Mouse (Mus musculus) liver, embryonic 16.5 days (tissue): ENCODE measurements around the gene Cabp4. TPM values are rescaled to one million over a fixed set of nuclear protein-coding genes. Genes with fewer than 3 reads are reported as not detected.
"Not testable (repeated sequence)": the region's sequence is repeated elsewhere in the genome, so short reads cannot be mapped to it uniquely, and the experiment has no call there.

Experiments used
- ATAC-seq: fragments of 200-750 bp; cut with Nextera tagmentation; 2 replicates; pipeline ENCODE4 v1.8.0; 2017; ENCODE audit warnings: low read depth, mild to moderate bottlenecking, moderate number of reproducible peaks, moderate library complexity
- H3K27ac ChIP-seq: fragments of 300-500 bp; sonication (generic); 2 replicates; pipeline ENCODE4 v1.5.1; 2014; ENCODE audit warnings: mild to moderate bottlenecking, low read length
- H3K27me3 ChIP-seq: fragments of 300-500 bp; sonication (generic); 2 replicates; pipeline ENCODE4 v1.6.1; 2014; ENCODE audit warnings: low read depth, low read length, mixed read lengths; ENCODE audit not compliant: control insufficient read depth, insufficient read depth
- H3K36me3 ChIP-seq: fragments of 300-500 bp; sonication (generic); 2 replicates; pipeline ENCODE4 v1.6.1; 2014; ENCODE audit warnings: mild to moderate bottlenecking; ENCODE audit not compliant: control insufficient read depth, insufficient read depth
- H3K4me1 ChIP-seq: fragments of 300-500 bp; sonication (generic); 2 replicates; pipeline ENCODE4 v1.6.1; 2014; ENCODE audit warnings: low read depth, low read length, mixed read lengths; ENCODE audit not compliant: control insufficient read depth
- H3K4me2 ChIP-seq: fragments of 300-500 bp; sonication (generic); 2 replicates; pipeline ENCODE4 v1.6.1; 2014; ENCODE audit warnings: low read depth, low read length, mixed read lengths
- H3K4me3 ChIP-seq: fragments of 300-500 bp; sonication (generic); 2 replicates; pipeline ENCODE4 v1.5.1; 2014; ENCODE audit warnings: low read depth, mild to moderate bottlenecking, low read length
- H3K9ac ChIP-seq: fragments of 300-500 bp; sonication (generic); 2 replicates; pipeline ENCODE4 v1.6.1; 2014; ENCODE audit warnings: low read depth, low read length
- H3K9me3 ChIP-seq: fragments of 300-500 bp; sonication (generic); replicated peaks from 2 replicates; pipeline ENCODE4 v1.6.1; 2016; ENCODE audit warnings: low read length; ENCODE audit not compliant: control insufficient read depth
- WGBS: fragments of 180-500 bp; shearing (Covaris S2); extraction: QIAGEN DNeasy Blood & Tissue Kit; methylation state at CpG from one replicate; pipeline ENCODE4 v1.1.7; 2014; ENCODE audit not compliant: insufficient replicate concordance; 5-methylcytosine and 5-hydroxymethylcytosine counted together
- polyA plus RNA-seq: library from polyadenylated mRNA; unstranded; fragments of >200 nt; fragmentation: Nextera tagmentation; extraction: Ambion mirVana; gene quantifications from 2 replicates; pipeline ENCODE4 v1.2.1, GENCODE M21; 2015

Cabp4 gene
- polyA plus RNA-seq, 1 experiment from 2014 or later, result 0.18 TPM

- Histone ChIP-seq H3K27ac (no peak overlapping the region), H3K4me1 (peaks cover 21% of the 10 kb centered on the region), H3K9ac (no peak overlapping the region), H3K36me3 (no peaks in the 10 kb centered on the region), H3K27me3 (no peaks in the 10 kb centered on the region), H3K4me2 (no peak overlapping the region), H3K9me3 (no peaks in the 10 kb centered on the region; the same call in 1 of the 2 replicates), H3K4me3 (no peak overlapping the region)
- no peak for ATAC-seq
- 83% methylated on average over 5 of the region's 5 CpGs for WGBS
Observed at GRCm38 (mm10) chr19:4145936-4146335, 2.1 kb upstream of the Cabp4 start.

DNA sequence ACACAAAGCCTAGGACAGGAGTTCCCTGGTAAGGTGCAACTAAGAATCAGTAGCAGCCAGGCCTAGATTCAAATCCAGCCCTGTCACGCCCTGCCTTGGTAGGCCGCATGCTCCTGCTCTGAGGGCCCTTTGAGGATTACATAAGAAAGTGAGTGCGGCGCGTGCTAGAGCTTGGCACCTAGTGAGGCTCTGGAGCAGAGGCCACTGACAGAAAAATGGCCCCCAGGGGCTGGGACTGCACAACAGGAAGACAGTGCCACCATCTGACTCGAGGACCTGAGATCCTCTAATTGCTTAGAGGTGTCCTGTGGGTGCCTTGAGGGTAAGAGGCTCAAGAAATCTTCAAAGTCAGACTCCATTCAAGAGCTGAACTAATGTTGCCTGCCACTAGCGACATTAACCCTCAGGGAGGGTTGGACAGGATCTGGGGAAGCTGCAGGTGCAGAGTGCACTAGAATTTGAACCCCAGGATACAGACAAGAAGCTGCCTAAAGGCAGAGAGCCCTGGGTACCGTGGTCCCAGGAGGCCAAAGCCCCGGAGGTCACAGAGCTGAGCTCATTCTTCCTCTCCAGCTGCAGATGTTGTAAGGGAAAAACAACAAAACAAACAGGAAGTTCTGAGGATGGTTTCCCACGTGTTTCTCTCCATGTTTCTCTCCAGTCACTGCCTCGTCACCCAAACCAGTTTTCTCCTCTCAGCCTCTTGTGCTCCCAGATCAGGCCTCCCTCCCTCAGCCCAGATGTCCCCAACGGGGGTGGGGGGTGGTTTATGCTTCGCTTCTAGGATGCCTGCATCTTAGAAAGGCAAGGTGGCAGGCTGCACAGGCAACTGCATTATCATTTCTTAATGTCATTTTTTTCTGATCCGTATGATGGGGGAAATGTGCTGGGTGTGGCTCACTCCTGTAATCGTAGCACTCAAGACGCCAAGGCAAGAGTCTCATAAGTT lies 991 bp upstream of the Cabp4 start:
- WGBS, result 62% methylated on average over 16 of the region's 16 CpGs
- no peak overlapping the region for H3K4me2 ChIP-seq
- peak overlapping the region; percentile 43 for H3K27ac ChIP-seq
- H3K27me3 ChIP-seq, result no peaks in the 10 kb centered on the region
- H3K4me3 ChIP-seq, result no peak overlapping the region
- no peaks in the 10 kb centered on the region for H3K36me3 ChIP-seq
- no peaks in the 10 kb centered on the region; the same call in 1 of the 2 replicates for H3K9me3 ChIP-seq
- ATAC-seq, result no peak
- H3K9ac ChIP-seq, result no peak overlapping the region
- peaks cover 21% of the 10 kb centered on the region for H3K4me1 ChIP-seq

GRCm38 (mm10) chr19:4142416-4143173 lies 1.2 kb downstream of the Cabp4 start:
- no peaks in the 10 kb centered on the region; the same call in 1 of the 2 replicates for H3K9me3 ChIP-seq
- 82% methylated on average over 18 of the region's 18 CpGs for WGBS
- peaks cover 1% of the 10 kb centered on the region for H3K4me1 ChIP-seq
- H3K27me3 ChIP-seq, result no peaks in the 10 kb centered on the region
- no peak overlapping the region for H3K4me2 ChIP-seq
- no peak overlapping the region for H3K27ac ChIP-seq
- no peak overlapping the region for H3K9ac ChIP-seq
- no peak overlapping the region for H3K4me3 ChIP-seq
- H3K36me3 ChIP-seq, result no peaks in the 10 kb centered on the region
- ATAC-seq, result no peak

DNA sequence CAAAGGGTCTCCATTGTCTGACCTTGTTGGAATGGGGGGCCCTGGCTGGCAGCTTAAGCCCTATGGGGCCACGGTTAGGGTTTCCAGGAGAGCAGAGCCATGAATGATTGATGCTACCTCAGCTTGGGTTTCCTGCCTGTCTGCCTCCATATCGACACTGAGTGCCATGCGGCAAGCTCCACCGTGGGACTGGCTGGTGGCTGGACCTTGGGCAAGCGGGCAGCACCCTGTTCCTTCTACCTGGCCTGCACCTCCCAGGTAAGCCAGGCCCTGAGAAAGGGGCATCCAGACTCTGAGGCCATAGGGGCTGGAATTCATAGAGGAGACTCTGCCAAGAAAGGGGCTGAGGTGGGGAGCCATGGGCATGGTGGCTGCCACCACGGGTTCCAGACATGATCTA lies 3.7 kb downstream of the Cabp4 start:
- Histone ChIP-seq H3K36me3 (no peaks in the 10 kb centered on the region), H3K4me3 (no peak overlapping the region), H3K27me3 (peaks cover 3% of the 10 kb centered on the region; the same call in 1 of the 2 replicates), H3K4me1 (no peaks in the 10 kb centered on the region; the same call in none of the 2 replicates), H3K27ac (no peak overlapping the region), H3K9ac (no peak overlapping the region), H3K9me3 (no peaks in the 10 kb centered on the region), H3K4me2 (no peak overlapping the region)
- 49% methylated on average over 6 of the region's 6 CpGs for WGBS
- ATAC-seq, result no peak

- H3K4me3 ChIP-seq, result no peak within 1 kb of the TSS
- H3K9me3 ChIP-seq, result no peaks in the 10 kb centered on the region
- no peak within 1 kb of the TSS for H3K27ac ChIP-seq
- no peak for ATAC-seq
- H3K4me1 ChIP-seq, result no peaks in the 10 kb centered on the region; the same call in none of the 2 replicates
- H3K4me2 ChIP-seq, result no peak within 1 kb of the TSS
- H3K36me3 ChIP-seq, result no peaks in the 10 kb centered on the region
- WGBS, result 63% methylated on average over 2 of the region's 2 CpGs
- H3K27me3 ChIP-seq, result peaks cover 3% of the 10 kb centered on the region; the same call in 1 of the 2 replicates
- no peak within 1 kb of the TSS for H3K9ac ChIP-seq
Observed at GRCm38 (mm10) chr19:4139446-4139845, 4.4 kb downstream of the Cabp4 start, which contains the start of gene Gpr152. Gpr152 (plus strand) TSS chr19:4139787.

- no peak overlapping the region for H3K4me3 ChIP-seq
- H3K36me3 ChIP-seq, result no peaks in the 10 kb centered on the region
- no peak overlapping the region for H3K27ac ChIP-seq
- H3K9me3 ChIP-seq, result no peaks in the 10 kb centered on the region
- H3K4me1 ChIP-seq, result no peaks in the 10 kb centered on the region; the same call in none of the 2 replicates
- ATAC-seq, result no peak
- H3K4me2 ChIP-seq, result no peak overlapping the region
- no peak overlapping the region for H3K9ac ChIP-seq
- 64% methylated on average over 5 of the region's 5 CpGs for WGBS
- H3K27me3 ChIP-seq, result peaks cover 3% of the 10 kb centered on the region; the same call in 1 of the 2 replicates
Observed at GRCm38 (mm10) chr19:4137913-4138312, 5.9 kb downstream of the Cabp4 start.

DNA sequence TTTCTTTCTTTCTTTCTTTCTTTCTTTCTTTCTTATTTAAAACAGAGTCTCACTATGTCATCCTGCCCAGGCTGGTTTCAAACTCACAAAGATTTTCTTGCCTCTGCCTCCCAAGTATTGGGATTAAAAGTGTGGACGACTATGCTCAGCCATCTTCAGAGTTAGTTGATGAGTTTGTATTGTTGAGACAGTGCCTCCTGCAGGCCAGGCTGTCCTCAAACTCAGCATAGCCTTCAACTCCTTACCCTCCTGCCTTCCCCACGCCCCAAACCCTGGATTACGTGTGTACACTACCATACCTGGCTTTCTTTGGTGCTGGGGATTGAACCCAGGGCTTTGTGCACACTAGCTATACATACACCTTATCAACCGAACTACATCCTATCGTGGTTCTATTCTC lies 7.4 kb downstream of the Cabp4 start:
- no peak overlapping the region for H3K27ac ChIP-seq
- peaks cover 6% of the 10 kb centered on the region for H3K4me1 ChIP-seq
- H3K9ac ChIP-seq, result no peak overlapping the region
- WGBS, result 64% methylated on average over 5 of the region's 5 CpGs
- no peak overlapping the region for H3K4me3 ChIP-seq
- H3K27me3 ChIP-seq, result peaks cover 3% of the 10 kb centered on the region; the same call in 1 of the 2 replicates
- no peak for ATAC-seq
- H3K4me2 ChIP-seq, result no peak overlapping the region
- H3K36me3 ChIP-seq, result peaks cover 10% of the 10 kb centered on the region
- no peaks in the 10 kb centered on the region for H3K9me3 ChIP-seq

DNA sequence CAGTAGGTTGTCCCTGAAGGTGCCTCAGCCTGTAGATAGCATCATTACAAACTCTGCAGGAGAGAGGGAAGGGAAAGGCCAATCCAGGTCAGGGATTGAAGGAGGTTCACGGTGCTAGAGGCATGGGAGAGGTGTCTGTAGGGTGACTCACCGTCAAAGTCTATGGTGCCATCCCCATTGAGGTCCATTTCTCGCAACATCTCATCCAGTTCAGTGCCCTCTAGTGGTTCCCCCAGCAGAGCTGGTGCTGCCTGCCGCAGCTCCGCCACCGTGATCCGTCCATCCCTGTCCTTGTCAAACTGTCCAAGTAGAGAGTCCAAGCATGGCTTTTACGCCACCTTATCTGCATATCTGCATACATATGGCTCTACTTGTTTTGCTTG lies 7.9 kb downstream of the Cabp4 start:
- not testable (repeated sequence) for H3K27me3 ChIP-seq, H3K9me3 ChIP-seq, H3K4me1 ChIP-seq, H3K4me3 ChIP-seq, H3K27ac ChIP-seq, H3K4me2 ChIP-seq, H3K9ac ChIP-seq
- ATAC-seq, result peak; percentile 40
- peaks cover 12% of the 10 kb centered on the region for H3K36me3 ChIP-seq
- WGBS, result 10% methylated on average over 7 of the region's 8 CpGs
